Mouse (Mus musculus): ENCODE measurements around the gene Cpne7. TPM values are rescaled to one million over a fixed set of nuclear protein-coding genes. Genes with fewer than 3 reads are reported as not detected.

Cpne7 gene
- polyA plus RNA-seq (2015; fragmentation: Illumina TruSeq; extraction: RNeasy Lipid Tissue Mini Kit (QIAGEN cat#74804); ENCODE audit: insufficient read depth, low read depth, low replicate concordance), result 0.52 TPM

DNA sequence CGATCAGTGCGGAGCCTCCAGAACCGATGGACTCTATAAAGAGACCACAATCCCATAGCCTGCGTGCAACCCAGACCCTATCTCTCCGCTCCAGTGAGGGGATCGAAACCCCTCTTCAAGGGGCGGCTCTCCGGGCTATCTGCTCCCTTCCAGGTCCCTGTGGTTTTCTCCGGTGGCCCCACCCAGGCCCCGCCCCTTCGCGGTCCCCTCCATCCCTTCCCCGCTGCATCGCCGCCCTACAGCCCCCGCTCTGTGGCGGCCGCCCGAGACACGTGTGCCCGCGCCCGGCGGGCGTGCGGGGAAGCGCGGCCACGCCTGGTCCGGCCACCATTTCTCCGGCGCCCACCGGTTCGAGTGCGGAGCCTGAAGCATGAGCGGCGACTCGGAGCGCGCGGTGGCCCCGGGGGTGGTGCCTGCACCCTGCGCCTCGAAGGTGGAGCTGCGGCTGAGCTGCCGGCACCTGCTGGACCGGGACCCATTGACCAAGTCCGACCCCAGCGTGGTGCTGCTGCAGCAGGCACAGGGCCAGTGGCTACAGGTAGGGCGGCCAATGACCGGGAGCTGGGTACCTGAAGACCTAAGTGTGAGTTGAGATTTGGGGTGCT lies at the start of gene Cpne7:
TSS of gene Cpne7 (plus strand) at position 248 of the 605 bp plus-strand sequence.

DNA sequence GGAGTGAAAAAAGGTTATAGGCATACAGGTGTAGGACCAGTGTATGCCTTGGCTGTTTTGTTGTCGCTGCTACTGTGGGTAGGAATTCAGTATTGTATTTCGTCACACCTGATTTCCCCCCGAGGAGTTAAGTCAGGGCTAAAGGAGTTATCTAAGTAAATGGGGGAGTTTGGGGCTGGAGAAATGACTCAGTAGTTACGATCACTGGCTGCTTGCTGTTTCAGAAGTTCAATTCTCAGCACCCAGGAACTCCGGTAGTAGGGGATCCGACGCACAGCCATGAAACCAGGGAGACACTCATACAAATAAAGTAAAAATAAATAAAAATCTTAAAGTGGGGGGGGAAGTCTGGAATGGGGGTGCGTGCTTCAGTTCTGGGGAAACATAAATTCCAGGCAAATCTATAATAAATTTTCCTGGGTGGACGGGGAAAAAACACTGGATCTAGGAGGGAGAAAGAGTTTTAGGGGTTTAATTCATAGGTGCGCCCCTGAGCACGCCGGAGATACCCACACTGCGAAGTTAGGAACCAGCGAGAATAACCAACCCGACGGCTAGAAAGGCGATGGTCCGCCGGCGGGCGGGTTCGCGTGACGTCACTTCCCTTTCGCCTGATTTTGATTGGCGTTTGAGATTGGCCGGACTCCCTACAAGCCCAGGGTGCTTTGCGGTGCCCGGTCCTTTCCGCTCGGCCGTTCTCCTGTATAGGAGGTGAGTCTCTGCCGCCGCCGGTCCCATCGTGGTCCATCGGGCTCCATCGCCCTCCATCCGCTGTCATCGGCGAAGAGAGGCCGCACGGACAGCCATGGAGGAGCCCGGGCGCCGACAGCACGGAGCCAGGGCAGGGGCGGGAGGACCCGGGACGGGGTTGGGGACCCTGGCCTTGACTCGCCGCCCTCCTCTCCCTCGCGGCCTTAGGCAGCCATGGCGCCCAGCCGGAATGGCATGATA lies 15.2 kb upstream of the Cpne7 start, which contains the start of gene Rpl13:
TSS of gene Rpl13 (plus strand) at position 616 of the 951 bp plus-strand sequence.

DNA sequence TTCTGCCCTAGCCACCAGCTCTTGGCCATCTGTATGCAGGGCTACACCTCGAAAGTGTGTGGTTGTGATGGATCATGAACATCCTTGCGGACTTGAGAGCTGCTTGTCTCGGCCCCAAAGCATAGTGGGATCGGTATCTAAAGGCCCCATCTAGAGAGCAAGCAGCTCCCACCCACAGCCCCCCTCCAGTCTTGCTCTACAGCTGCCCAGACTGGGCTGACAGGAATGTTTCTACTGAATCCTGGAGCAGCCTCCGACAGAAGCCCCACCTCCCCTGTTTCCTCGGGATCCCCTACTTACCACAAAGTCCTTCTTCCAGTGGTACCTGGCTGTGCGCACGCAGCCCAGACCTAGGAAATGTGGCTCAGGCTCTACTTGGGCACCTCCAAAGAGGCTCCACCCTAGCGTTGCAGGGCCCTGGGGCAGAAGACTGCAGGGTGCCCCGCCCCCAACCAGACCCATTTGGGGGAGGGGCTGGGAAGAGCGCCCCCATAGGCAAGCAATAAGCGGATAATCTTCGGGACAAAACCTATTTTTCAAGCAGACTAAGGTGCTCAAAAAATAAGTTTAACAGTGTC lies 40.8 kb downstream of the Cpne7 start, which contains the start of gene Sult5a1:
TSS of gene Sult5a1 (minus strand) at position 428 of the 578 bp plus-strand sequence.

Other genes starting within 250 kb of the Cpne7 start
- gene Ankrd11, start 75.1 kb upstream of the Cpne7 start, polyA plus RNA-seq (2015; fragmentation: Illumina TruSeq; extraction: RNeasy Lipid Tissue Mini Kit (QIAGEN cat#74804); ENCODE audit: insufficient read depth, low read depth, low replicate concordance), result 11.1 TPM
- gene Spg7, start 54.4 kb upstream of the Cpne7 start, polyA plus RNA-seq (2015; fragmentation: Illumina TruSeq; extraction: RNeasy Lipid Tissue Mini Kit (QIAGEN cat#74804); ENCODE audit: insufficient read depth, low read depth, low replicate concordance), result 13.9 TPM
- 704 TPM for gene Rpl13, start 15.0 kb upstream of the Cpne7 start, polyA plus RNA-seq (2015; fragmentation: Illumina TruSeq; extraction: RNeasy Lipid Tissue Mini Kit (QIAGEN cat#74804); ENCODE audit: insufficient read depth, low read depth, low replicate concordance)
- gene Sult5a1, start 40.9 kb downstream of the Cpne7 start, polyA plus RNA-seq (2015; fragmentation: Illumina TruSeq; extraction: RNeasy Lipid Tissue Mini Kit (QIAGEN cat#74804); ENCODE audit: insufficient read depth, low read depth, low replicate concordance), result 1.7 TPM
- 28.5 TPM for gene Dpep1, start 68.9 kb downstream of the Cpne7 start, polyA plus RNA-seq (2015; fragmentation: Illumina TruSeq; extraction: RNeasy Lipid Tissue Mini Kit (QIAGEN cat#74804); ENCODE audit: insufficient read depth, low read depth, low replicate concordance)
- gene Chmp1a, start 95.4 kb downstream of the Cpne7 start, polyA plus RNA-seq (2015; fragmentation: Illumina TruSeq; extraction: RNeasy Lipid Tissue Mini Kit (QIAGEN cat#74804); ENCODE audit: insufficient read depth, low read depth, low replicate concordance), result 31.5 TPM
- 0.44 TPM for gene Spata33, start 95.5 kb downstream of the Cpne7 start, polyA plus RNA-seq (2015; fragmentation: Illumina TruSeq; extraction: RNeasy Lipid Tissue Mini Kit (QIAGEN cat#74804); ENCODE audit: insufficient read depth, low read depth, low replicate concordance)
- gene Cdk10, start 107.5 kb downstream of the Cpne7 start, polyA plus RNA-seq (2015; fragmentation: Illumina TruSeq; extraction: RNeasy Lipid Tissue Mini Kit (QIAGEN cat#74804); ENCODE audit: insufficient read depth, low read depth, low replicate concordance), result 27.2 TPM
- 3.5 TPM for gene Spata2l, start 118.9 kb downstream of the Cpne7 start, polyA plus RNA-seq (2015; fragmentation: Illumina TruSeq; extraction: RNeasy Lipid Tissue Mini Kit (QIAGEN cat#74804); ENCODE audit: insufficient read depth, low read depth, low replicate concordance)
- 8.5 TPM for gene Zfp276, start 136.8 kb downstream of the Cpne7 start, polyA plus RNA-seq (2015; fragmentation: Illumina TruSeq; extraction: RNeasy Lipid Tissue Mini Kit (QIAGEN cat#74804); ENCODE audit: insufficient read depth, low read depth, low replicate concordance)
- 6.1 TPM for gene Vps9d1, start 137.0 kb downstream of the Cpne7 start, polyA plus RNA-seq (2015; fragmentation: Illumina TruSeq; extraction: RNeasy Lipid Tissue Mini Kit (QIAGEN cat#74804); ENCODE audit: insufficient read depth, low read depth, low replicate concordance)
- gene Fanca, start 201.2 kb downstream of the Cpne7 start, polyA plus RNA-seq (2015; fragmentation: Illumina TruSeq; extraction: RNeasy Lipid Tissue Mini Kit (QIAGEN cat#74804); ENCODE audit: insufficient read depth, low read depth, low replicate concordance), result 1.6 TPM
- gene Spire2, start 215.3 kb downstream of the Cpne7 start, polyA plus RNA-seq (2015; fragmentation: Illumina TruSeq; extraction: RNeasy Lipid Tissue Mini Kit (QIAGEN cat#74804); ENCODE audit: insufficient read depth, low read depth, low replicate concordance), result 1.4 TPM

Measured in pancreas, adult 10 weeks (tissue).